ENCODE assay signal across 23 mouse cellular contexts in the genomic region with DNA sequence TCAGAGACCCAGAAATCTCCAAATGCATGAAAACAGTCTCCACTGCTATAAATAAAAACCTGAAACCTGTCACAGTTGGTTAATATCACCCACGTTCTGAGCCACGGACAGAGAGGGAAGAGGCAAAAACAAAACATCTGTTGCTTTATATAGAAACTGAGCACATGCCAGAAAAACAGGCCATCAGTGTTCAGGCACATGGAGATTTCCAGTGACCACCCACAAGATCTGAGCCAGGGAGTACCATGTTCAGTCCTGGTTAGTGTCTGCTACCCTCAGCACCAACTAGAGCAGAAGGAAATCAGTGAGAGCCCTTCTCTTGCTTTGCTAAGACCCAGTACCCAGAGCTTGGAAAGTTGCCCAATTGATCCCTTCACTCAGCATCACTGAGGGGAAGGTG.
DNase-seq lines count a peak whose midpoint lies in the region; ATAC-seq and TF ChIP-seq lines count a peak whose summit lies in the region.
"Had no signal": no experiment of that assay in that cellular context is flagged by ENCODE, and none has a peak within 500 bp of the region (broad histone marks: within the 10 kb centered on the region; RNA-seq: fewer than 3 reads in every experiment).

No protein-coding gene starts in this region.

- WGBS in heart, embryonic 14.5 days = 18% methylated on average over 2 of the region's 2 CpGs
- 32% methylated on average over 2 of the region's 2 CpGs for WGBS in heart, embryonic 10.5 days
- 23% methylated on average over 2 of the region's 2 CpGs for WGBS in lung, embryonic 14.5 days

- no peak overlapping the region for H3K4me2 ChIP-seq in heart, embryonic 14.5 days (ENCODE audit: low read length)
- no peak overlapping the region for H3K4me2 ChIP-seq in lung, embryonic 14.5 days
- H3K4me2 ChIP-seq: hindbrain, embryonic 14.5 days; intestine, embryonic 15.5 days; liver, embryonic 15.5 days; neural tube, embryonic 15.5 days had no signal

- no peaks in the 10 kb centered on the region for H3K9me3 ChIP-seq in heart, embryonic 14.5 days (ENCODE audit: control insufficient read depth, low read length)
- H3K9me3 ChIP-seq in heart, embryonic 10.5 days = no peaks in the 10 kb centered on the region
- H3K9me3 ChIP-seq in lung, embryonic 14.5 days (ENCODE audit: low read depth, low read length) = no peaks in the 10 kb centered on the region
- H3K9me3 ChIP-seq: intestine, embryonic 15.5 days; limb, embryonic 10.5 days; liver, embryonic 15.5 days; neural tube, embryonic 15.5 days had no signal

- no peak for TF ChIP-seq CTCF in lung, embryonic 14.5 days (IDR thresholded peaks at IDR 0.05; ENCODE audit: low read depth)

- H3K9ac ChIP-seq in heart, embryonic 14.5 days (ENCODE audit: low read length) = no peak overlapping the region
- no peak overlapping the region for H3K9ac ChIP-seq in lung, embryonic 14.5 days
- H3K9ac ChIP-seq: hindbrain, embryonic 14.5 days; intestine, embryonic 15.5 days; liver, embryonic 15.5 days; neural tube, embryonic 15.5 days had no signal

- peaks cover 4 to 15% of the 10 kb centered on the region in 2 experiments; a peak in 3 of 4 replicates for H3K4me1 ChIP-seq in heart, embryonic 14.5 days (ENCODE audit: control insufficient read depth in 2 of 2, insufficient read depth in 2 of 2, low read length in 2 of 2)
- H3K4me1 ChIP-seq in heart, embryonic 10.5 days = peaks cover 5% of the 10 kb centered on the region; the same call in 1 of the 2 replicates
- H3K4me1 ChIP-seq in lung, embryonic 14.5 days (ENCODE audit: insufficient read depth) = peaks cover 14% of the 10 kb centered on the region; the same call in 1 of the 2 replicates
- H3K4me1 ChIP-seq: intestine, embryonic 15.5 days; limb, embryonic 10.5 days; liver, embryonic 15.5 days; neural tube, embryonic 15.5 days had no signal

- DNase-seq in heart, embryonic 10.5 days (ENCODE audit: low spot score) = no peak
- DNase-seq in lung, embryonic 14.5 days = peak; percentile 69
- DNase-seq in lung, postnatal 10 days = no peak
- peak; percentile 17 for DNase-seq in NIH3T3 (ENCODE audit: low read depth)
- DNase-seq in brain, adult 2 months (ENCODE audit: low read depth, low spot score) = peak; percentile 10
- no peak for DNase-seq in adrenal gland, postnatal 25 days
- DNase-seq: adrenal gland, adult 8-10 months; cerebellum, adult 8-10 months; gastrocnemius, adult 2 months; heart, postnatal 36 days; kidney, adult 8-10 months; kidney, postnatal 10 days; liver had no signal

- ATAC-seq in heart, embryonic 14.5 days (ENCODE audit: insufficient number of reproducible peaks, insufficient read depth, low FRiP score, low read depth) = no peak
- peak; percentile 77 for ATAC-seq in lung, embryonic 14.5 days (ENCODE audit: insufficient read depth)
- ATAC-seq: activated CD4-positive, CD25-positive, alpha-beta regulatory T cell, adult 4 months; intestine, embryonic 15.5 days; midbrain, embryonic 16.5 days had no signal

- H3K27me3 ChIP-seq in heart, embryonic 14.5 days (ENCODE audit: control insufficient read depth, insufficient read depth, low read length) = no peaks in the 10 kb centered on the region
- no peaks in the 10 kb centered on the region for H3K27me3 ChIP-seq in heart, embryonic 10.5 days (ENCODE audit: insufficient read depth, poor library complexity, severe bottlenecking)
- H3K27me3 ChIP-seq in lung, embryonic 14.5 days (ENCODE audit: insufficient read depth, low read length) = no peaks in the 10 kb centered on the region
- H3K27me3 ChIP-seq: intestine, embryonic 15.5 days; liver, embryonic 15.5 days; neural tube, embryonic 15.5 days had no signal

- no peaks in the 10 kb centered on the region for H3K36me3 ChIP-seq in heart, embryonic 14.5 days (ENCODE audit: control insufficient read depth, insufficient read depth, low read length)
- H3K36me3 ChIP-seq in heart, embryonic 10.5 days = no peaks in the 10 kb centered on the region
- no peaks in the 10 kb centered on the region for H3K36me3 ChIP-seq in lung, embryonic 14.5 days (ENCODE audit: insufficient read depth)
- H3K36me3 ChIP-seq: intestine, embryonic 15.5 days; limb, embryonic 10.5 days; liver, embryonic 15.5 days; neural tube, embryonic 15.5 days had no signal

- H3K4me3 ChIP-seq in heart, embryonic 14.5 days (ENCODE audit: control insufficient read depth in 1 of 2, insufficient read depth in 1 of 2, low read depth in 1 of 2, low read length in 2 of 2) = no peak overlapping the region
- H3K4me3 ChIP-seq in heart, embryonic 10.5 days = no peak overlapping the region
- H3K4me3 ChIP-seq in lung, embryonic 14.5 days (ENCODE audit: low read depth, low read length) = no peak overlapping the region
- H3K4me3 ChIP-seq: gastrocnemius, adult 2 months; intestine, embryonic 15.5 days; left cerebral cortex, adult 2 months; limb, embryonic 10.5 days; liver, embryonic 15.5 days; neural tube, embryonic 15.5 days had no signal

- H3K27ac ChIP-seq in heart, embryonic 14.5 days (replicated peaks in 1 of 2; ENCODE audit: control insufficient read depth in 1 of 2, insufficient read depth in 1 of 2, low read depth in 2 of 2, low read length in 2 of 2) = peak overlapping the region; percentile 49 to 66
- H3K27ac ChIP-seq in heart, embryonic 10.5 days = no peak overlapping the region
- peak overlapping the region; percentile 1; the same call in 1 of the 2 replicates for H3K27ac ChIP-seq in lung, embryonic 14.5 days (ENCODE audit: low read depth)
- H3K27ac ChIP-seq: gastrocnemius, adult 2 months; hindbrain, embryonic 14.5 days; intestine, embryonic 15.5 days; left cerebral cortex, adult 2 months; limb, embryonic 10.5 days; liver, embryonic 15.5 days; macrophage; neural tube, embryonic 15.5 days had no signal

Comparison
In these comparisons a context has a peak if more than half of its experiments do, and no peak if none do; other contexts are left out.
1. DNase-seq: peak in lung, embryonic 14.5 days (single experiment), NIH3T3 (single experiment) and brain, adult 2 months (single experiment); none in heart, embryonic 10.5 days (single experiment), lung, postnatal 10 days (single experiment) and adrenal gland, postnatal 25 days (single experiment).